Mouse (Mus musculus): ENCODE measurements around the gene Syn2. TPM values are rescaled to one million over a fixed set of nuclear protein-coding genes. Genes with fewer than 3 reads are reported as not detected.

Syn2 gene
- total and polyA plus RNA-seq, 3 experiments: 0.59 to 1.6 (median 1.2) TPM

- dilution Hi-C loops (cut with MboI; ENCODE audit: extremely low pct_ligation_motif_present, extremely low pct_unique_long_range_greater_than_20kb, low sequenced_read_pairs) (no loop called here), in situ Hi-C loops (cut with MboI; ENCODE audit: low pct_ligation_motif_present, low pct_unique_long_range_greater_than_20kb, low sequenced_read_pairs) (no loop called here)
- Histone ChIP-seq H3K9ac (ENCODE audit: insufficient read depth, low read depth) (no peak overlapping the region), H3K36me3 (replicated peaks in 1 of 2; ENCODE audit: control insufficient read depth in 1 of 2, insufficient read depth in 1 of 2, low read length in 1 of 2) (no peaks in the 10 kb centered on the region), H3K9me3 (replicated peaks; ENCODE audit: low read length) (no peaks in the 10 kb centered on the region), H3K27ac (ENCODE audit: insufficient read depth, low read depth) (no peak overlapping the region), H3K4me2 (ENCODE audit: insufficient read depth, low read depth, poor library complexity, severe bottlenecking) (no peak overlapping the region), H3K4me3 (replicated peaks in 1 of 3; ENCODE audit: low read depth in 2 of 3, low read length in 2 of 3, poor library complexity in 1 of 3) (no peak overlapping the region), H3K79me2 (replicated peaks; ENCODE audit: control insufficient read depth, extremely low read depth, insufficient read depth, poor library complexity, severe bottlenecking) (no peaks in the 10 kb centered on the region), H3K27me3 (replicated peaks) (no peaks in the 10 kb centered on the region), H3K4me1 (ENCODE audit: control insufficient read depth in 1 of 2, insufficient read depth in 2 of 2) (peaks cover 10 to 52% of the 10 kb centered on the region in 2 experiments)
- TF ChIP-seq BHLHE40 (IDR thresholded peaks at IDR 0.05; ENCODE audit: low read depth, low read length) (peak; percentile 54; the same call in 1 of the 2 replicates), KAT2A (IDR thresholded peaks at IDR 0.05; ENCODE audit: insufficient replicate concordance, low read length) (no peak), RCOR1 (conservative IDR thresholded peaks at IDR 0.05; ENCODE audit: low read depth, low read length) (no peak)
- no peak for DNase-seq (ENCODE audit: extremely low read depth)
These were observed 178.6 kb downstream of the Syn2 start for GRCm38 (mm10) chr6:115313235-115313738.

- TF ChIP-seq EP300 (IDR thresholded peaks at IDR 0.05; ENCODE audit: low read length) (no peak), ZNF384 (IDR thresholded peaks at IDR 0.05; ENCODE audit: low read depth, low read length) (no peak), SMC3 (IDR thresholded peaks at IDR 0.05; ENCODE audit: low read depth, low read length) (no peak), MYC (IDR thresholded peaks at IDR 0.05; ENCODE audit: low read depth, low read length) (no peak), ZKSCAN1 (IDR thresholded peaks at IDR 0.05; ENCODE audit: borderline replicate concordance, low read depth, low read length) (no peak), CTCF (conservative IDR thresholded peaks at IDR 0.05 in 1 of 2, IDR thresholded peaks at IDR 0.05 in 1 of 2; ENCODE audit: low read depth in 2 of 2, low read length in 2 of 2) (no peak), KAT2A (IDR thresholded peaks at IDR 0.05; ENCODE audit: insufficient replicate concordance, low read length) (no peak), MAFK (IDR thresholded peaks at IDR 0.05; ENCODE audit: insufficient replicate concordance, low read length) (no peak), JUN (IDR thresholded peaks at IDR 0.05; ENCODE audit: insufficient read depth, low read depth, low read length) (no peak), PAX5 (IDR thresholded peaks at IDR 0.05; ENCODE audit: low read length) (no peak), UBTF (IDR thresholded peaks at IDR 0.05; ENCODE audit: low read depth, low read length) (no peak), POLR2A (IDR thresholded peaks at IDR 0.05; ENCODE audit: low read depth, low read length) (no peak), JUND (conservative IDR thresholded peaks at IDR 0.05; ENCODE audit: low read depth, low read length) (no peak), POLR2AphosphoS2 (IDR thresholded peaks at IDR 0.05; ENCODE audit: low read depth, low read length) (no peak), TBP (conservative IDR thresholded peaks at IDR 0.05; ENCODE audit: low read depth, low read length) (no peak), USF2 (conservative IDR thresholded peaks at IDR 0.05; ENCODE audit: low read depth, low read length) (no peak), GABPA (IDR thresholded peaks at IDR 0.05; ENCODE audit: insufficient replicate concordance, low read depth, low read length) (no peak), NRF1 (IDR thresholded peaks at IDR 0.05; ENCODE audit: low read depth, low read length) (no peak), ELF1 (IDR thresholded peaks at IDR 0.05; ENCODE audit: low read depth, low read length) (no peak)
- H3K4me1 ChIP-seq (ENCODE audit: control insufficient read depth in 1 of 2, insufficient read depth in 2 of 2): peaks cover 10 to 50% of the 10 kb centered on the region in 2 experiments
- no peak overlapping the region for H3K4me2 ChIP-seq (ENCODE audit: insufficient read depth, low read depth, poor library complexity, severe bottlenecking)
- dilution Hi-C loops (cut with MboI; ENCODE audit: extremely low pct_ligation_motif_present, extremely low pct_unique_long_range_greater_than_20kb, low sequenced_read_pairs) (no loop called here), in situ Hi-C loops (cut with MboI; ENCODE audit: low pct_ligation_motif_present, low pct_unique_long_range_greater_than_20kb, low sequenced_read_pairs) (no loop called here)
- no peak overlapping the region for H3K9ac ChIP-seq (ENCODE audit: insufficient read depth, low read depth)
- H3K27ac ChIP-seq (ENCODE audit: insufficient read depth, low read depth): no peak overlapping the region
- H3K36me3 ChIP-seq (replicated peaks in 1 of 2; ENCODE audit: control insufficient read depth in 1 of 2, insufficient read depth in 1 of 2, low read length in 1 of 2): no peaks in the 10 kb centered on the region
- H3K4me3 ChIP-seq (replicated peaks in 1 of 3; ENCODE audit: low read depth in 2 of 3, low read length in 2 of 3, poor library complexity in 1 of 3): no peak overlapping the region
- no peaks in the 10 kb centered on the region for H3K9me3 ChIP-seq (replicated peaks; ENCODE audit: low read length)
- no peak for DNase-seq (ENCODE audit: extremely low read depth)
- no peaks in the 10 kb centered on the region for H3K79me2 ChIP-seq (replicated peaks; ENCODE audit: control insufficient read depth, extremely low read depth, insufficient read depth, poor library complexity, severe bottlenecking)
- H3K27me3 ChIP-seq (replicated peaks): no peaks in the 10 kb centered on the region
These were observed 179.2 kb downstream of the Syn2 start for GRCm38 (mm10) chr6:115313910-115314309.
